Mouse (Mus musculus) cerebellum, adult 2 months (tissue): ENCODE results near the gene Rspry1.

Experiments used
- CTCF ChIP-seq: fragments of 200-500 bp; IDR thresholded peaks from 2 replicates; pipeline ENCODE4 v1.5.1; 2011; ENCODE audit warnings: low read depth, mild to moderate bottlenecking, control low read depth, low read length, moderate library complexity, borderline replicate concordance; ENCODE audit not compliant: insufficient read depth
- POLR2A ChIP-seq: fragments of 200-500 bp; IDR thresholded peaks from 2 replicates; pipeline ENCODE4 v1.6.1; 2011; ENCODE audit warnings: low read length, control low read depth, borderline replicate concordance; ENCODE audit not compliant: insufficient read depth

DNA sequence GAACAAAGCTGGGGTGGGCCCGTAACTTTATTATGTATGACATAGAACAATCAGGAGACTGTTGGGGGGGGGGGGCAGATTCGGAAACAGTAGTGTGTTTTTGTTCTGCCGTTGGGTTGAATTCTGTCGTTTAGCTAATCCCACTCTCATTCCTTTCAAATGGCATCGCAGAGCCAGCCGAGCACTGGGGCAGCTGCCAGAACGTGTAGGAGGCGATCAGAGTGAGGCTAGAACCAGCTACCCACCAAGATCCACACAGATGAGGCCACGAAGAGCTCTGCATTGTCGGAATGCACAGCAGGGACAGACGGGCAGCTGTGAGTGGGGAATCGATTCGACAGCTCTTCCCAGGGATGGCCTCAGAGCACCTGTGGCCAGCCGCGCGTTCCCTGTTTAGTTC lies 97.6 kb downstream of the Rspry1 start:
- no peak for TF ChIP-seq CTCF
- no peak for TF ChIP-seq POLR2A
